Mouse (Mus musculus): ENCODE measurements around the gene Lnp1. TPM values are rescaled to one million over a fixed set of nuclear protein-coding genes. Genes with fewer than 3 reads are reported as not detected.
"Not testable (repeated sequence)": the region's sequence is repeated elsewhere in the genome, so short reads cannot be mapped to it uniquely, and the experiment has no call there.

Gene Lnp1
- not detected in 2 replicates for polyA plus RNA-seq (2014; fragmentation: Nextera tagmentation; extraction: Ambion mirVana)

DNA sequence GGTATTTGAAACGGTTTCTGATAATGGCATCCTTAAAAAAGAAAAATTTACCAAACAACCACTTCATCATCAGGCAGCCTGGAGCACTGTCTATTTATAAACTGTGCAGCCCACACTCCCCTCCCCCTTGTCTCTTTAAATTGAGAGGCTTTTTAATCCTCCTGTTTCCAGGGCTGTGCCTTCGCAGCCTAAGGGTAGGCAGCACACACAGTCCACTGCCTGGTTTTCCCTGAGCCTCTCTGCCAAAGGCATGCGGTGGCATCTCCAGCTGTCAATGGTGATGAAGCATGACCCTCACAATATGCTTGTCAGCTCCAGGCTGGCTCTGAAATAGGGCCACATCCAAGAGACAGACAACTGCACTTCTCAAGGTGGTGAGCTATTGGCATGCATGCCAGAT, at the start of gene Lnp1:
Gene Lnp1, minus strand, starts transcription at position 39 of the 400 bp plus-strand sequence.
- WGBS, result 52% methylated on average over 3 of the region's 3 CpGs
- H3K36me3 ChIP-seq (ENCODE audit: control insufficient read depth, insufficient read depth, low read length), result no peaks in the 10 kb centered on the region
- H3K27me3 ChIP-seq (replicated peaks; ENCODE audit: control insufficient read depth, insufficient read depth, low read length), result no peaks in the 10 kb centered on the region
- DNase-seq (ENCODE audit: low spot score), result no peak
- no peak for ATAC-seq (replicated peaks; ENCODE audit: low FRiP score)
- H3K27ac ChIP-seq (ENCODE audit: low read depth, low read length), result no peak within 1 kb of the TSS
- H3K9me3 ChIP-seq (ENCODE audit: control insufficient read depth, low read length), result no peaks in the 10 kb centered on the region
- no peak within 1 kb of the TSS for H3K4me3 ChIP-seq (ENCODE audit: low read depth, low read length)
- no peak within 1 kb of the TSS for H3K9ac ChIP-seq (ENCODE audit: low read depth, low read length)
- H3K4me2 ChIP-seq, result no peak within 1 kb of the TSS
- no peaks in the 10 kb centered on the region for H3K4me1 ChIP-seq (replicated peaks; ENCODE audit: control insufficient read depth, insufficient read depth, low read length)

GRCm38 (mm10) chr16:56974646-56975045, 46.8 kb upstream of the Lnp1 start:
- WGBS, result 49% methylated on average over 3 of the region's 3 CpGs
- DNase-seq (ENCODE audit: low spot score), result no peak
- no peak overlapping the region for H3K9ac ChIP-seq (ENCODE audit: low read depth, low read length)

GRCm38 (mm10) chr16:56958311-56958710, 30.4 kb upstream of the Lnp1 start:
- DNase-seq (ENCODE audit: low spot score); H3K4me1 ChIP-seq (replicated peaks; ENCODE audit: control insufficient read depth, insufficient read depth, low read length); H3K4me2 ChIP-seq; H3K4me3 ChIP-seq (ENCODE audit: low read depth, low read length); H3K9ac ChIP-seq (ENCODE audit: low read depth, low read length); H3K9me3 ChIP-seq (ENCODE audit: control insufficient read depth, low read length); H3K36me3 ChIP-seq (ENCODE audit: control insufficient read depth, insufficient read depth, low read length); H3K27ac ChIP-seq (ENCODE audit: low read depth, low read length); ATAC-seq (replicated peaks; ENCODE audit: low FRiP score); H3K27me3 ChIP-seq (replicated peaks; ENCODE audit: control insufficient read depth, insufficient read depth, low read length): not testable (repeated sequence)
- WGBS, result 85% methylated on average over 2 of the region's 2 CpGs

More at GRCm38 (mm10) chr16:56974646-56975045, 46.8 kb upstream of the Lnp1 start:
- no peak for ATAC-seq (replicated peaks; ENCODE audit: low FRiP score)
- Histone ChIP-seq H3K4me3 (ENCODE audit: low read depth, low read length) (no peak overlapping the region), H3K36me3 (ENCODE audit: control insufficient read depth, insufficient read depth, low read length) (no peaks in the 10 kb centered on the region), H3K4me2 (no peak overlapping the region), H3K4me1 (replicated peaks; ENCODE audit: control insufficient read depth, insufficient read depth, low read length) (no peaks in the 10 kb centered on the region), H3K27me3 (replicated peaks; ENCODE audit: control insufficient read depth, insufficient read depth, low read length) (no peaks in the 10 kb centered on the region), H3K9me3 (ENCODE audit: control insufficient read depth, low read length) (no peaks in the 10 kb centered on the region), H3K27ac (ENCODE audit: low read depth, low read length) (no peak overlapping the region)

- no peak for DNase-seq (ENCODE audit: low spot score)
- Histone ChIP-seq H3K4me2 (no peak overlapping the region), H3K27ac (ENCODE audit: low read depth, low read length) (no peak overlapping the region), H3K27me3 (replicated peaks; ENCODE audit: control insufficient read depth, insufficient read depth, low read length) (no peaks in the 10 kb centered on the region), H3K9ac (ENCODE audit: low read depth, low read length) (no peak overlapping the region), H3K9me3 (ENCODE audit: control insufficient read depth, low read length) (no peaks in the 10 kb centered on the region), H3K4me1 (replicated peaks; ENCODE audit: control insufficient read depth, insufficient read depth, low read length) (no peaks in the 10 kb centered on the region), H3K36me3 (ENCODE audit: control insufficient read depth, insufficient read depth, low read length) (no peaks in the 10 kb centered on the region), H3K4me3 (ENCODE audit: low read depth, low read length) (no peak overlapping the region)
- no peak for ATAC-seq (replicated peaks; ENCODE audit: low FRiP score)
- 90% methylated on average over 5 of the region's 5 CpGs for WGBS
Measured at GRCm38 (mm10) chr16:56949085-56949484, 21.2 kb upstream of the Lnp1 start.

GRCm38 (mm10) chr16:56942341-56942740, 14.5 kb upstream of the Lnp1 start:
- ATAC-seq (replicated peaks; ENCODE audit: low FRiP score) (no peak), DNase-seq (ENCODE audit: low spot score) (no peak)
- no peak overlapping the region for H3K27ac ChIP-seq (ENCODE audit: low read depth, low read length)
- no peaks in the 10 kb centered on the region for H3K36me3 ChIP-seq (ENCODE audit: control insufficient read depth, insufficient read depth, low read length)
- no peaks in the 10 kb centered on the region for H3K4me1 ChIP-seq (replicated peaks; ENCODE audit: control insufficient read depth, insufficient read depth, low read length)
- no peak overlapping the region for H3K4me3 ChIP-seq (ENCODE audit: low read depth, low read length)
- no peaks in the 10 kb centered on the region for H3K9me3 ChIP-seq (ENCODE audit: control insufficient read depth, low read length)
- no peak overlapping the region for H3K9ac ChIP-seq (ENCODE audit: low read depth, low read length)
- H3K27me3 ChIP-seq (replicated peaks; ENCODE audit: control insufficient read depth, insufficient read depth, low read length), result no peaks in the 10 kb centered on the region
- H3K4me2 ChIP-seq, result no peak overlapping the region
- WGBS, result 79% methylated on average over 2 of the region's 2 CpGs

DNA sequence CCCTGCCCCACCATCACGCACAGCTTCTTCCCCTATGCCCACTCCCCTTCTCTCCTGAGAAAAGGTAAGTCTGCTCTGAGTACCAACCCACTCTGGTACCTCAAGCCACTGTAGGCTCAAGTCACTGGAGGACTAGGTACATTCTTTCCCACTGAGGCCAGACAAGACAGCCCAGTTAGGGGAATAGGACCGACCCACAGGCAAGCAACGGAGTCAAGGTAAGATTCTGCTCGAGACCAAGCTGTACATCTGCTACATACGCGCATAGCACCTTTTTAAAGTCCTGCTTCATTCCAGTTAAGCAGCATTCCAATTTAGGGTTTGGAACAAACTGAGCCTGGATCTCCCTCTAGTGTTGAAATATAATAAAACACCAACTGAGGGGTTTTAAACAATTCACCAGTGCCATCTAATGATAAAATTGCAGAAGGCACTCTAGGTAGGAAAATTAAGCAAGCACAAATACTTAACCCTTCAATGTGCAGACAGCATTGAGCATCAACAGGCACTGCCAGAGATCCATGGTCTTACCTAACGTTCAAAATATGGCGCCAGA, 7.7 kb downstream of the Lnp1 start:
- no peak overlapping the region for H3K4me2 ChIP-seq
- no peaks in the 10 kb centered on the region for H3K27me3 ChIP-seq (replicated peaks; ENCODE audit: control insufficient read depth, insufficient read depth, low read length)
- no peak overlapping the region for H3K27ac ChIP-seq (ENCODE audit: low read depth, low read length)
- no peak overlapping the region for H3K9ac ChIP-seq (ENCODE audit: low read depth, low read length)
- peak; percentile 56 for ATAC-seq (replicated peaks; ENCODE audit: low FRiP score)
- no peaks in the 10 kb centered on the region for H3K9me3 ChIP-seq (ENCODE audit: control insufficient read depth, low read length)
- no peaks in the 10 kb centered on the region for H3K4me1 ChIP-seq (replicated peaks; ENCODE audit: control insufficient read depth, insufficient read depth, low read length)
- 20% methylated on average over 8 of the region's 8 CpGs for whole genome bisulfite sequencing
- DNase-seq (ENCODE audit: low spot score), result no peak
- H3K36me3 ChIP-seq (ENCODE audit: control insufficient read depth, insufficient read depth, low read length), result no peaks in the 10 kb centered on the region
- no peak overlapping the region for H3K4me3 ChIP-seq (ENCODE audit: low read depth, low read length)

- H3K27me3 ChIP-seq (replicated peaks; ENCODE audit: control insufficient read depth, insufficient read depth, low read length), result no peaks in the 10 kb centered on the region
- 86% methylated on average over 7 of the region's 7 CpGs for WGBS
Measured at GRCm38 (mm10) chr16:56917230-56917629, 10.6 kb downstream of the Lnp1 start.

GRCm38 (mm10) chr16:56908986-56909385, 18.9 kb downstream of the Lnp1 start:
- DNase-seq (ENCODE audit: low spot score) (no peak), ATAC-seq (replicated peaks; ENCODE audit: low FRiP score) (no peak)
- Histone ChIP-seq H3K27ac (ENCODE audit: low read depth, low read length) (no peak overlapping the region), H3K9me3 (ENCODE audit: control insufficient read depth, low read length) (no peaks in the 10 kb centered on the region), H3K36me3 (ENCODE audit: control insufficient read depth, insufficient read depth, low read length) (no peaks in the 10 kb centered on the region), H3K9ac (ENCODE audit: low read depth, low read length) (no peak overlapping the region), H3K4me1 (replicated peaks; ENCODE audit: control insufficient read depth, insufficient read depth, low read length) (no peaks in the 10 kb centered on the region), H3K4me3 (ENCODE audit: low read depth, low read length) (no peak overlapping the region), H3K4me2 (no peak overlapping the region), H3K27me3 (replicated peaks; ENCODE audit: control insufficient read depth, insufficient read depth, low read length) (no peaks in the 10 kb centered on the region)
- 66% methylated on average over 5 of the region's 5 CpGs for WGBS

More at GRCm38 (mm10) chr16:56917230-56917629, 10.6 kb downstream of the Lnp1 start:
- no peak overlapping the region for H3K4me2 ChIP-seq
- H3K9ac ChIP-seq (ENCODE audit: low read depth, low read length), result no peak overlapping the region
- no peaks in the 10 kb centered on the region for H3K36me3 ChIP-seq (ENCODE audit: control insufficient read depth, insufficient read depth, low read length)
- H3K4me1 ChIP-seq (replicated peaks; ENCODE audit: control insufficient read depth, insufficient read depth, low read length), result no peaks in the 10 kb centered on the region
- H3K27ac ChIP-seq (ENCODE audit: low read depth, low read length), result no peak overlapping the region
- no peak for ATAC-seq (replicated peaks; ENCODE audit: low FRiP score)
- no peak overlapping the region for H3K4me3 ChIP-seq (ENCODE audit: low read depth, low read length)
- no peaks in the 10 kb centered on the region for H3K9me3 ChIP-seq (ENCODE audit: control insufficient read depth, low read length)
- DNase-seq (ENCODE audit: low spot score), result no peak

GRCm38 (mm10) chr16:56902206-56902605, 25.7 kb downstream of the Lnp1 start:
- not testable (repeated sequence) for H3K4me2 ChIP-seq; H3K36me3 ChIP-seq (ENCODE audit: control insufficient read depth, insufficient read depth, low read length); H3K4me3 ChIP-seq (ENCODE audit: low read depth, low read length); H3K27me3 ChIP-seq (replicated peaks; ENCODE audit: control insufficient read depth, insufficient read depth, low read length); H3K27ac ChIP-seq (ENCODE audit: low read depth, low read length); ATAC-seq (replicated peaks; ENCODE audit: low FRiP score); H3K4me1 ChIP-seq (replicated peaks; ENCODE audit: control insufficient read depth, insufficient read depth, low read length); H3K9me3 ChIP-seq (ENCODE audit: control insufficient read depth, low read length); H3K9ac ChIP-seq (ENCODE audit: low read depth, low read length); DNase-seq (ENCODE audit: low spot score)
- WGBS, result 75% methylated on average over 3 of the region's 3 CpGs
